Mouse (Mus musculus): ENCODE results near the gene Tmcc1. TPM values are rescaled to one million over a fixed set of nuclear protein-coding genes. Genes with fewer than 3 reads are reported as not detected.

Tmcc1 gene
- polyA plus RNA-seq, 1 experiment from 2014 or later = 22.4 TPM

DNA sequence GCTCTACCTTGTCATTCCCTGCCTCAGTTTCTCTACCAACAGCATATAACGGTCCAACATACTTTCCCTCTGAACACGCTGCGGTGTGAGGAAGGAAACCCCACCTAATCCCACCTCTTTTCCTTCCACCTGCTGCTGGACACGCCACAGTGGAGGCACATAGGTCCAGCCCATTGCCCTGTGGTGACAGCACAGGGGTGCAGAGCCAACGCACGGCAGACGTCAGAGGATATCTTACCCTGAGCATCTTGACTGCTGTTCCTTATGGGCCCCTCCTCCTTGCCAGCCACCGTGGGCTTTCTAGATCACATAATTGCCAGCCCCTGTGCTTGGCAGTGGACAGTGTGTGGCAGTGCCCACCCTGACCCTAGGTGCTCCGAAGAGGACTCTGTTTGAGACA is 202.8 kb downstream of the Tmcc1 start:
- H3K4me2 ChIP-seq (replicated peaks) = peak overlapping the region; percentile 84
- H3K9me3 ChIP-seq (ENCODE audit: control insufficient read depth, low read length) = no peaks in the 10 kb centered on the region
- H3K27me3 ChIP-seq (ENCODE audit: control insufficient read depth, insufficient read depth, low read length) = peaks cover 31% of the 10 kb centered on the region
- no peaks in the 10 kb centered on the region for H3K36me3 ChIP-seq (replicated peaks; ENCODE audit: control insufficient read depth, insufficient read depth)
- peaks cover 19% of the 10 kb centered on the region for H3K4me1 ChIP-seq (replicated peaks; ENCODE audit: control insufficient read depth, insufficient read depth, low read length)
- 85% methylated on average over 9 of the region's 9 CpGs for WGBS
- no peak overlapping the region for H3K9ac ChIP-seq
- H3K4me3 ChIP-seq (replicated peaks; ENCODE audit: low read length) = 0 out of 2 replicates have a peak overlapping the region, but pooled peaks have one; percentile 10
- ATAC-seq (ENCODE audit: low FRiP score) (no peak), DNase-seq (ENCODE audit: low spot score) (no peak)
- no peak overlapping the region for H3K27ac ChIP-seq

DNA sequence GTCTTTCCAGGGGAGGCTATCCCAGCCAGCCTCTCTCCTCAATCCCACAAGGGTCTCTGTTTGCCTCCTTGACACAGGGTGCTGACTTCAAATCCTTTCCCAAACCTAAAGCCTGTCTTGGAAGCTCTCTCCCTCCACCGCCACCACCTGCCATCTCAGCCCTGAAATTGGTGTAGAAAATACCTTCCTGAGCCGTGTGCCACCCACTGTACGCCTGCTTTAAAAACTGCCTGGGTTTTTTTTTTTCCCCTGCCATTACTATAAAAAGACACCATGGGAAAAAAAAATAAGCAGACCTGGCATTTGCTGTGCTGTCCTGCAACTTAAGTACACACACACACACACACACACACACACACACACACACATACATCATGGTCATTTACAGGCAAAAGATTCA is 203.2 kb downstream of the Tmcc1 start:
- Histone ChIP-seq H3K9me3 (ENCODE audit: control insufficient read depth, low read length) (no peaks in the 10 kb centered on the region), H3K27ac (no peak overlapping the region), H3K27me3 (ENCODE audit: control insufficient read depth, insufficient read depth, low read length) (peaks cover 31% of the 10 kb centered on the region), H3K4me3 (replicated peaks; ENCODE audit: low read length) (no peak overlapping the region), H3K9ac (no peak overlapping the region), H3K4me1 (replicated peaks; ENCODE audit: control insufficient read depth, insufficient read depth, low read length) (peaks cover 19% of the 10 kb centered on the region), H3K4me2 (replicated peaks) (peak overlapping the region; percentile 84; the same call in 1 of the 2 replicates), H3K36me3 (replicated peaks; ENCODE audit: control insufficient read depth, insufficient read depth) (no peaks in the 10 kb centered on the region)
- no peak for DNase-seq (ENCODE audit: low spot score)
- ATAC-seq (ENCODE audit: low FRiP score) = no peak
- 84% methylated on average over 3 of the region's 3 CpGs for WGBS

DNA sequence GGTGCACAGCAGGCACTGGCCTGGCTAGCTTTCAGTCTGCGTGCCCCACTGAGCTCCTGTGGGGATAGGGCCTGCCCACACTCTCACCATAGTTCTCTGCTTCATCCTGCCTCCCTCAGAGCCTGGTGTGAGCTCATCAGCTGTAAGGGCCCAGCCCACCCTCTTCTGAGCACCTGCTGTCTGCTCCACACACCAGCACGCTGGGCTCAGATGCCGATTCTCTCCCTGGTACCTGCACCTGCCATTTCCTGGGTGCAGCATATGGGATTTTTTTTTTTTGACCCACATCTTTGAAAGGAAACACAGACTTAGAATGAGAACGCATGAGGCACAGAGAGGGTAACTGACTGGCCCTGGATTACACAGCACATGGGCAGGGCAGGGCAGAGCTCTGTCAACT is 203.7 kb downstream of the Tmcc1 start:
- 55% methylated on average over 4 of the region's 4 CpGs for WGBS
- Histone ChIP-seq H3K4me1 (replicated peaks; ENCODE audit: control insufficient read depth, insufficient read depth, low read length) (peaks cover 19% of the 10 kb centered on the region), H3K4me3 (replicated peaks; ENCODE audit: low read length) (no peak overlapping the region), H3K4me2 (replicated peaks) (0 out of 2 replicates have a peak overlapping the region, but pooled peaks have one; percentile 84), H3K36me3 (replicated peaks; ENCODE audit: control insufficient read depth, insufficient read depth) (no peaks in the 10 kb centered on the region), H3K9me3 (ENCODE audit: control insufficient read depth, low read length) (no peaks in the 10 kb centered on the region), H3K27me3 (ENCODE audit: control insufficient read depth, insufficient read depth, low read length) (peaks cover 31% of the 10 kb centered on the region), H3K27ac (no peak overlapping the region), H3K9ac (no peak overlapping the region)
- DNase-seq (ENCODE audit: low spot score) (no peak), ATAC-seq (ENCODE audit: low FRiP score) (no peak)

DNA sequence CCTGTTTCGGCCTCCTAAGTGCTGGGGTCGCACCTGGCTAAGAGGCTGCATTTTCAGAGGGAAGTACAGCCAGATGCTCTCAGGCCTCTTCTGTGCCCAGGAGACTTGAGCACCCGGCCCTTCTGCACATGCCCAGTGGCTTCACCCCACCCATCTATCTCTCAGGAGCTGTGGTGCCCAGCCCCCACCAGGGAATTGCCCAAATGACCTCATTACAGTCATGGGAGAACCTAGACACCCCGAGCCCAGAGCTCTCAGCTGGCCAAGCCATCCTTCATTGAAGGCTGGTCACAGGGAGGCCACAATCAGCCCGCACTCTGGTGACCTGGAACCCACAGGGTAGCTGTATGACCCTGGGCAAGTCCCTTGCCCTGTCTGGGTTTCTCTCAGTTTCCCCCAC is 204.3 kb downstream of the Tmcc1 start:
- H3K9ac ChIP-seq = no peak overlapping the region
- no peak overlapping the region for H3K27ac ChIP-seq
- ATAC-seq (ENCODE audit: low FRiP score) (no peak), DNase-seq (ENCODE audit: low spot score) (no peak)
- H3K9me3 ChIP-seq (ENCODE audit: control insufficient read depth, low read length) = no peaks in the 10 kb centered on the region
- no peak overlapping the region for H3K4me2 ChIP-seq (replicated peaks)
- no peak overlapping the region for H3K4me3 ChIP-seq (replicated peaks; ENCODE audit: low read length)
- H3K4me1 ChIP-seq (replicated peaks; ENCODE audit: control insufficient read depth, insufficient read depth, low read length) = peaks cover 13% of the 10 kb centered on the region
- no peaks in the 10 kb centered on the region for H3K36me3 ChIP-seq (replicated peaks; ENCODE audit: control insufficient read depth, insufficient read depth)
- peaks cover 26% of the 10 kb centered on the region for H3K27me3 ChIP-seq (ENCODE audit: control insufficient read depth, insufficient read depth, low read length)
- WGBS = 74% methylated on average over 5 of the region's 5 CpGs

DNA sequence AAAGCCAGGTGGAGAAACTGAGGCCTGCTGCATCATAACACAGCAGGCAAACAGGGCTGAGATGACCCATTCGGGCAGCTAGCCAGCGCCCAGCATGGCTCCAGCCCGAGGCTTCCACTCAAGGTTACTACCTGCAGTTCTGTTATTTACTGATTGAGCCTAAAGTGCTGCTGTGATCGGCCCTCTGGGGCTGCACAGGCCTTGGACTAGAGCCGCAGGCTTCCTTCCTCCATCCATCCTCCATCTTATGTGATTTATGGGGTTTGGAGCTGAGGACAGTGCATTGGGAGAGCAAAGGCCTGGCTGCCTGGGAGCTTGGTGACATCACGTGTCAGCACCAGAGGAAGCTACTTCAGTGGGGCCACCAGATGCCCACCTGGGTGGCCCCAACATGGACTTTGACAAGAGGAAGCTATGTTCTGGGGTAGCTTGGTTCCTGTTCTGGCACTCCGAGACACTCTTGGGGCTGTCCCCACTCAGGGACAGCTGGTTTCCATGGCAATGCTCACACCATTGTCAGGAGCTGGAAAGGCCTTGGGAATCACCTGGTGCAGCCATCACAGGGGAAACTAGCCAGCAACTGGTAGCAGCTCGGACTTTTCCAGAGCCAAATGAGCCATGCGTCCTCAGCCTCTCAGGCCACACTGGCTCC is 206.1 kb downstream of the Tmcc1 start:
- H3K4me3 ChIP-seq (replicated peaks; ENCODE audit: low read length) = no peak overlapping the region
- peaks cover 13% of the 10 kb centered on the region for H3K4me1 ChIP-seq (replicated peaks; ENCODE audit: control insufficient read depth, insufficient read depth, low read length)
- DNase-seq (ENCODE audit: low spot score) (no peak), ATAC-seq (ENCODE audit: low FRiP score) (no peak)
- 54% methylated on average over 9 of the region's 9 CpGs for WGBS
- H3K27me3 ChIP-seq (ENCODE audit: control insufficient read depth, insufficient read depth, low read length) = peaks cover 8% of the 10 kb centered on the region
- H3K36me3 ChIP-seq (replicated peaks; ENCODE audit: control insufficient read depth, insufficient read depth) = no peaks in the 10 kb centered on the region
- H3K4me2 ChIP-seq (replicated peaks) = no peak overlapping the region
- no peaks in the 10 kb centered on the region for H3K9me3 ChIP-seq (ENCODE audit: control insufficient read depth, low read length)
- H3K9ac ChIP-seq = no peak overlapping the region
- H3K27ac ChIP-seq = no peak overlapping the region

- H3K9ac ChIP-seq = no peak overlapping the region
- H3K27ac ChIP-seq = no peak overlapping the region
- ATAC-seq (ENCODE audit: low FRiP score) (no peak), DNase-seq (ENCODE audit: low spot score) (no peak)
- H3K27me3 ChIP-seq (ENCODE audit: control insufficient read depth, insufficient read depth, low read length) = peaks cover 2% of the 10 kb centered on the region; the same call in 1 of the 2 replicates
- H3K4me3 ChIP-seq (replicated peaks; ENCODE audit: low read length) = no peak overlapping the region
- H3K9me3 ChIP-seq (ENCODE audit: control insufficient read depth, low read length) = no peaks in the 10 kb centered on the region
- H3K4me1 ChIP-seq (replicated peaks; ENCODE audit: control insufficient read depth, insufficient read depth, low read length) = peaks cover 13% of the 10 kb centered on the region
- H3K4me2 ChIP-seq (replicated peaks) = no peak overlapping the region
- no peaks in the 10 kb centered on the region for H3K36me3 ChIP-seq (replicated peaks; ENCODE audit: control insufficient read depth, insufficient read depth)
- 49% methylated on average over 12 of the region's 12 CpGs for WGBS
These were observed 206.7 kb downstream of the Tmcc1 start for GRCm38 (mm10) chr6:115986472-115987095.

GRCm38 (mm10) chr6:115985622-115986021 is 207.7 kb downstream of the Tmcc1 start:
- no peaks in the 10 kb centered on the region for H3K36me3 ChIP-seq (replicated peaks; ENCODE audit: control insufficient read depth, insufficient read depth)
- no peak overlapping the region for H3K9ac ChIP-seq
- no peak for ATAC-seq (ENCODE audit: low FRiP score)
- H3K4me3 ChIP-seq (replicated peaks; ENCODE audit: low read length) = no peak overlapping the region
- 68% methylated on average over 9 of the region's 9 CpGs for WGBS
- no peaks in the 10 kb centered on the region for H3K27me3 ChIP-seq (ENCODE audit: control insufficient read depth, insufficient read depth, low read length)
- no peak overlapping the region for H3K27ac ChIP-seq
- H3K9me3 ChIP-seq (ENCODE audit: control insufficient read depth, low read length) = no peaks in the 10 kb centered on the region
- peaks cover 13% of the 10 kb centered on the region for H3K4me1 ChIP-seq (replicated peaks; ENCODE audit: control insufficient read depth, insufficient read depth, low read length)
- no peak overlapping the region for H3K4me2 ChIP-seq (replicated peaks)
- no peak for DNase-seq (ENCODE audit: low spot score)

GRCm38 (mm10) chr6:115984580-115984979 is 208.7 kb downstream of the Tmcc1 start:
- Histone ChIP-seq H3K27ac (no peak overlapping the region), H3K9ac (no peak overlapping the region), H3K9me3 (ENCODE audit: control insufficient read depth, low read length) (no peaks in the 10 kb centered on the region), H3K36me3 (replicated peaks; ENCODE audit: control insufficient read depth, insufficient read depth) (no peaks in the 10 kb centered on the region), H3K4me1 (replicated peaks; ENCODE audit: control insufficient read depth, insufficient read depth, low read length) (peaks cover 13% of the 10 kb centered on the region), H3K4me2 (replicated peaks) (no peak overlapping the region), H3K4me3 (replicated peaks; ENCODE audit: low read length) (no peak overlapping the region), H3K27me3 (ENCODE audit: control insufficient read depth, insufficient read depth, low read length) (no peaks in the 10 kb centered on the region)
- DNase-seq (ENCODE audit: low spot score) (no peak), ATAC-seq (ENCODE audit: low FRiP score) (no peak)
- WGBS = 49% methylated on average over 7 of the region's 7 CpGs

- H3K27me3 ChIP-seq (ENCODE audit: control insufficient read depth, insufficient read depth, low read length) = no peaks in the 10 kb centered on the region
- H3K4me3 ChIP-seq (replicated peaks; ENCODE audit: low read length) = no peak overlapping the region
- H3K9me3 ChIP-seq (ENCODE audit: control insufficient read depth, low read length) = no peaks in the 10 kb centered on the region
- no peak overlapping the region for H3K9ac ChIP-seq
- DNase-seq (ENCODE audit: low spot score) = no peak
- no peak overlapping the region for H3K27ac ChIP-seq
- peaks cover 13% of the 10 kb centered on the region for H3K4me1 ChIP-seq (replicated peaks; ENCODE audit: control insufficient read depth, insufficient read depth, low read length)
- 72% methylated on average over 12 of the region's 12 CpGs for WGBS
- H3K4me2 ChIP-seq (replicated peaks) = no peak overlapping the region
- H3K36me3 ChIP-seq (replicated peaks; ENCODE audit: control insufficient read depth, insufficient read depth) = no peaks in the 10 kb centered on the region
- ATAC-seq (ENCODE audit: low FRiP score) = no peak
These were observed 209.8 kb downstream of the Tmcc1 start for GRCm38 (mm10) chr6:115983306-115984038.
